Mouse (Mus musculus): ENCODE data around the gene Fgfr2. TPM values are rescaled to one million over a fixed set of nuclear protein-coding genes. Genes with fewer than 3 reads are reported as not detected.

The Fgfr2 gene
- polyA plus RNA-seq, 1 experiment, result 3.0 TPM

DNA sequence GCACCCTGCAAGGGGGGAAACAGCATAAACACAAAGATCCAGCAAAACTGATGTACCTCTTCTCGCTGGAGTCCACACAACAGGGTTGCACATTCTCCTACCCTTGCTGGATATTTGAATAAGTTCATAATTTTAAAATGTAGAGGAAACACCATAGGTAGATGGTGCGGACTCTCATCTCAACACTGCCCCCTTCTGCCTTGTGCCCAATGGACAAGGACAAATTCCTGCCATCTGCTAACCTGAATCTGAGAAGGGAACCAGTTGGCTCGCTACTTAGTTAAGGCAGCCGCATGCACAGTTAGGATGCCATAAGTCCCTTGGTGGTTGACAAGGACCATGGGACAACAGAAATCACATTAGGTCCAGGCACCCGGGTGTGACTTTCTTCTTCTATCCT, 2852.3 kb downstream of the Fgfr2 start:
- TF ChIP-seq POLR2A (IDR thresholded peaks at IDR 0.05; ENCODE audit: control insufficient read depth, low read depth, low read length) (no peak), CTCF (IDR thresholded peaks at IDR 0.05; ENCODE audit: control insufficient read depth, insufficient read depth, insufficient replicate concordance, low read depth, low read length) (no peak)
- H3K4me1 ChIP-seq (ENCODE audit: control insufficient read depth, insufficient read depth, low read length), result peaks cover 9% of the 10 kb centered on the region
- H3K27ac ChIP-seq (ENCODE audit: control insufficient read depth, insufficient read depth, low read depth, low read length), result no peak overlapping the region
- no peaks in the 10 kb centered on the region for H3K27me3 ChIP-seq (ENCODE audit: control insufficient read depth, insufficient read depth, low read length)
- no peaks in the 10 kb centered on the region for H3K36me3 ChIP-seq (ENCODE audit: control insufficient read depth, insufficient read depth, low read length)
- H3K4me3 ChIP-seq (ENCODE audit: control insufficient read depth, low read depth, low read length), result no peak overlapping the region

GRCm38 (mm10) chr7:130269124-130269867, 2853.9 kb downstream of the Fgfr2 start:
- Histone ChIP-seq H3K4me1 (ENCODE audit: control insufficient read depth, insufficient read depth, low read length) (peaks cover 18% of the 10 kb centered on the region), H3K27me3 (ENCODE audit: control insufficient read depth, insufficient read depth, low read length) (no peaks in the 10 kb centered on the region), H3K4me3 (ENCODE audit: control insufficient read depth, low read depth, low read length) (no peak overlapping the region), H3K36me3 (ENCODE audit: control insufficient read depth, insufficient read depth, low read length) (no peaks in the 10 kb centered on the region), H3K27ac (ENCODE audit: control insufficient read depth, insufficient read depth, low read depth, low read length) (no peak overlapping the region)
- TF ChIP-seq POLR2A (IDR thresholded peaks at IDR 0.05; ENCODE audit: control insufficient read depth, low read depth, low read length) (no peak), CTCF (IDR thresholded peaks at IDR 0.05; ENCODE audit: control insufficient read depth, insufficient read depth, insufficient replicate concordance, low read depth, low read length) (no peak)

GRCm38 (mm10) chr7:130267099-130267498, 2856.1 kb downstream of the Fgfr2 start:
- Histone ChIP-seq H3K4me3 (ENCODE audit: control insufficient read depth, low read depth, low read length) (no peak overlapping the region), H3K27me3 (ENCODE audit: control insufficient read depth, insufficient read depth, low read length) (no peaks in the 10 kb centered on the region), H3K4me1 (ENCODE audit: control insufficient read depth, insufficient read depth, low read length) (peaks cover 24% of the 10 kb centered on the region), H3K36me3 (ENCODE audit: control insufficient read depth, insufficient read depth, low read length) (no peaks in the 10 kb centered on the region), H3K27ac (ENCODE audit: control insufficient read depth, insufficient read depth, low read depth, low read length) (no peak overlapping the region)
- TF ChIP-seq CTCF (IDR thresholded peaks at IDR 0.05; ENCODE audit: control insufficient read depth, insufficient read depth, insufficient replicate concordance, low read depth, low read length) (peak; percentile 54; the same call in 1 of the 2 replicates), POLR2A (IDR thresholded peaks at IDR 0.05; ENCODE audit: control insufficient read depth, low read depth, low read length) (no peak)

GRCm38 (mm10) chr7:130266166-130266490, 2857.0 kb downstream of the Fgfr2 start:
- TF ChIP-seq CTCF (IDR thresholded peaks at IDR 0.05; ENCODE audit: control insufficient read depth, insufficient read depth, insufficient replicate concordance, low read depth, low read length) (no peak), POLR2A (IDR thresholded peaks at IDR 0.05; ENCODE audit: control insufficient read depth, low read depth, low read length) (peak; percentile 29; the same call in 1 of the 2 replicates)
- no peaks in the 10 kb centered on the region for H3K27me3 ChIP-seq (ENCODE audit: control insufficient read depth, insufficient read depth, low read length)
- peaks cover 24% of the 10 kb centered on the region for H3K4me1 ChIP-seq (ENCODE audit: control insufficient read depth, insufficient read depth, low read length)
- peak overlapping the region; percentile 83 for H3K4me3 ChIP-seq (ENCODE audit: control insufficient read depth, low read depth, low read length)
- H3K27ac ChIP-seq (ENCODE audit: control insufficient read depth, insufficient read depth, low read depth, low read length), result no peak overlapping the region
- no peaks in the 10 kb centered on the region for H3K36me3 ChIP-seq (ENCODE audit: control insufficient read depth, insufficient read depth, low read length)

- Histone ChIP-seq H3K27me3 (ENCODE audit: control insufficient read depth, insufficient read depth, low read length) (no peaks in the 10 kb centered on the region), H3K36me3 (ENCODE audit: control insufficient read depth, insufficient read depth, low read length) (no peaks in the 10 kb centered on the region), H3K27ac (ENCODE audit: control insufficient read depth, insufficient read depth, low read depth, low read length) (no peak overlapping the region), H3K4me3 (ENCODE audit: control insufficient read depth, low read depth, low read length) (peak overlapping the region; percentile 83), H3K4me1 (ENCODE audit: control insufficient read depth, insufficient read depth, low read length) (peaks cover 24% of the 10 kb centered on the region)
- TF ChIP-seq POLR2A (IDR thresholded peaks at IDR 0.05; ENCODE audit: control insufficient read depth, low read depth, low read length) (no peak), CTCF (IDR thresholded peaks at IDR 0.05; ENCODE audit: control insufficient read depth, insufficient read depth, insufficient replicate concordance, low read depth, low read length) (no peak)
These were observed 2857.6 kb downstream of the Fgfr2 start for GRCm38 (mm10) chr7:130265319-130266165.

GRCm38 (mm10) chr7:130264616-130265318, 2858.4 kb downstream of the Fgfr2 start:
- no peak overlapping the region for H3K27ac ChIP-seq (ENCODE audit: control insufficient read depth, insufficient read depth, low read depth, low read length)
- H3K36me3 ChIP-seq (ENCODE audit: control insufficient read depth, insufficient read depth, low read length), result no peaks in the 10 kb centered on the region
- TF ChIP-seq CTCF (IDR thresholded peaks at IDR 0.05; ENCODE audit: control insufficient read depth, insufficient read depth, insufficient replicate concordance, low read depth, low read length) (no peak), POLR2A (IDR thresholded peaks at IDR 0.05; ENCODE audit: control insufficient read depth, low read depth, low read length) (no peak)
- peak overlapping the region; percentile 83 for H3K4me3 ChIP-seq (ENCODE audit: control insufficient read depth, low read depth, low read length)
- H3K4me1 ChIP-seq (ENCODE audit: control insufficient read depth, insufficient read depth, low read length), result peaks cover 24% of the 10 kb centered on the region
- no peaks in the 10 kb centered on the region for H3K27me3 ChIP-seq (ENCODE audit: control insufficient read depth, insufficient read depth, low read length)
